Mouse (Mus musculus): ENCODE data around the gene Olfr1056.
"Not testable (repeated sequence)": the region's sequence is repeated elsewhere in the genome, so short reads cannot be mapped to it uniquely, and the experiment has no call there.

Gene Olfr1056

DNA sequence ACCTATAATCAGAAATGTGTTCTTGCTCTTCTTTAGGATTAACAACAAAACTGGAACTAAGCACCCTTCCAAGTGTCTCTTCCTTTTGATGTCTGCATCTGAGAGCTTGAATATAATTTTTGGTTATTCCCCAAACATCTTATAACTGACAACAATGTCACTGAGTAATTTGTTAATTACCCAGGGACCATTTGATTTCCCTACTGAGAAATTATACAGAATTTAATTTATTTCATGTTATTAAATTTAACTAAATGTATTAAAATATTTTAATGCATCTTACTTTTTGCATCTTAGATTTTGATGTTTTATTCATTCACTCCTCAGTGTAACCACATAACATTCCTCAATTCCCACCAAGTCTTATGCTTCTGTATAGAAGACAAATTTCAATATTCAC lies at the start of gene Olfr1056:
Gene Olfr1056 (minus strand): TSS at position 101 of the 400 bp plus-strand sequence.
- DNase-seq (ENCODE audit: low spot score): no peak

DNA sequence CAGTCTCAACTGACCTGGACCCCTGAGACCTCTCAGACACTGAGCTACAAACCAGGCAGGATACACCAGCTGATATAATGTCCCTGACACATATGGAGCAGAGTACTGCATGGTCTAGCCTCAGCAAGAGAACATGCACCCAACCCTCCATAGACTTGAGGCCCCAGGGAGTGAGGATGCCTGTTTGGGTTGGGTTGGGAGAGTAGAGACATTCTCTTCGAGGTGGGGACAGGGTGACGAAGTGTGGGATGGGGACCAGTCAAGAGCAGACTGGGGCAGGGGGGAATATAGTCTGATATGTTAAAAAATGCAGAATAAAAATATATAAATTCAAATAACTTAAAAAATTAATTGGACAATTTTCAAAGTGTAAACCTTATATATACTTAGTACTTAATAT lies 32.8 kb upstream of the Olfr1056 start:
- no peak for DNase-seq (ENCODE audit: low spot score)

DNA sequence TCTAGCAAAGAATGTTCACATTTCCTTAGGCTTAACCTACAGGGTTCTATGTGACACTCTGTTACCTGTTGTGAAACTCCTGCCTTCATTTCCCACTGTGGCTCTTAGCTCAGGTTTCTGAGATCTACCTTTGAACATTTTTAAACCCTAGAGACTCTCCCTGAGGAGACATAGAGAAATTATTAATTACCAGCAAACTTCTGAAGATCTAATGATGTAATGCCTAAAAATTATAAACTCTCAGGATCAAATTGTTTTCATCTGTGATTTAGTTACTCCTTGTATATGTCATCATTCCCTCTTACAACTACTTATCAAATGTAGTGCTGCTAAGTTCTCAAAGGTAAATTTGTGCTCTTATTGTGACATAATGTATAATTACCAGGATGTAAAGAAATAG lies 26.2 kb upstream of the Olfr1056 start, which contains the start of gene Olfr1058:
Gene Olfr1058 (minus strand): TSS at position 101 of the 400 bp plus-strand sequence.
- not testable (repeated sequence) for DNase-seq (ENCODE audit: low spot score)

DNA sequence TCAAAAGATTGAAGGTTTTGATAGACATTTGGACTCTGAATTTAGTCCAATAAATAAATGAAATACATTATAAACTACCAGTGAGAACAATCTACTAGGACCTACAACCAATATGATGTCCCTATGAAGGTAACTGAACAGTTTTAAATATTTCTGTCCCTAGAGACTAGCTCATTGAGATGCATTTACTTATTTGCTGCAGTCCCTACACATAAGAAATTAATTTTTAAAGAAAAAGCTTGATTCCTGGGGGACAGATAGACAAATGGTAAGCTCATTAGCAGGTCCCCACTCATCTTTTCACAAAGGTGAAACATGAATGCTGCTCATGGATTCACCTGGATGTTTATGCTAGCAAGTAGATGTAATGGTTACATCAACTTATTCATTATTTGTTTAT lies 16.0 kb upstream of the Olfr1056 start, which contains the start of gene Olfr1057:
Gene Olfr1057 (minus strand): TSS at position 101 of the 400 bp plus-strand sequence.
- no peak for DNase-seq (ENCODE audit: low spot score)

DNA sequence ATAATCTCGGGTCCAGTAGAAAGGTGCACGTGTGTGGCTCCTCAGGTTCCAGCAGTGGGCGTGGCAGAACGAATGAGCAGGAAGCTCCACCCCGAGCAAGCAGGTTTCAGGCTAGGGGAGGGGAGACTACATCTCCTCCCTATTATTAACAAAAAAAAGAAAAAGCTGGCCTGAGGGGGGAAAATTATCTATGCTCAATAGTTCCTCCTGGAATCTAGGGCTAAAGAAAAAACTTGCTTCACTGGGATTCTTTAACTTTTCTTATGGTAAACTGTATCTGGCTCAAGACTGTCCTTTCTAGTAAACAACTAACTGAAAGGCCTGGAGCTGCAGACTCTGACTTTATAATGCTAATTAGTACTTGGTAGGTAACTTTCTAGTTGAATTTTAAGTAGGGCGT lies 4.1 kb upstream of the Olfr1056 start:
- not testable (repeated sequence) for DNase-seq (ENCODE audit: low spot score)

DNA sequence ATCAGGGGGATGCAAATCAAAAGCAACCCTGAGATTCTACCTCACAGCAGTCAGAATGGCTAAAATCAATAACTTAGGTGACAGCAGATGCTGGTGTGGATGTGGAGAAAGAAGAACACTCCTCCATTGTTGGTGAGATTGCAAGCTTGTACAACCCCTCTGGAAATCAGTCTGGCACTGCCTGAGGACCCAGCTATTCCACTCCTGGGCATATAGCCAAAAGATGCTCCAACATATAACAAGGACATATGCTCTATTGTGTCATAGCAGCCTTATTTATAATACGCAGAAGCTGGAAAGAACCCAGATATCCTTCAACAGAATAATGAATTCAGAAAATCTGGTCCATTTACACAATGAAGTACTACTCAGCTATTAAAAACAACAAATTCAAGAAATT lies 10.5 kb downstream of the Olfr1056 start:
- DNase-seq (ENCODE audit: low spot score): not testable (repeated sequence)

DNA sequence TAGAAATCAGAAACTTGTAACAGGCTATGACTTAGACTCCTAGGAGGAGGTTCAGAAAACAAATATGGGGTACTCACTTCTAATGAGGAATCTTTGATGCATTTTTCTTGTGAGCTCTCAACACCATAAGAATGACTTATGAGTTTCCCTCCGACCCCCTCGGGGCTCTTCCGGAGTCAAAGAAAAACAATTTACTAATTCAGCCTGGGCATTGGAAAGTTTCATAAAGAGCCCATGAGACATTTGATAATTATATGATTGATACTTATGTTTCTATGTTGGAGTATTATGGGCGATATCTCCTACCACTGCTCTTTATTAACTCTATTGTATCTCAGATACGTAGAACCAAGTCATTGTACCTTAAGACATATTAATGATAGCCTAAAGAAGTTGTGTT lies 12.1 kb downstream of the Olfr1056 start, which contains the start of gene Olfr1055:
Gene Olfr1055 (minus strand): TSS at position 101 of the 400 bp plus-strand sequence.
- DNase-seq (ENCODE audit: low spot score): no peak

DNA sequence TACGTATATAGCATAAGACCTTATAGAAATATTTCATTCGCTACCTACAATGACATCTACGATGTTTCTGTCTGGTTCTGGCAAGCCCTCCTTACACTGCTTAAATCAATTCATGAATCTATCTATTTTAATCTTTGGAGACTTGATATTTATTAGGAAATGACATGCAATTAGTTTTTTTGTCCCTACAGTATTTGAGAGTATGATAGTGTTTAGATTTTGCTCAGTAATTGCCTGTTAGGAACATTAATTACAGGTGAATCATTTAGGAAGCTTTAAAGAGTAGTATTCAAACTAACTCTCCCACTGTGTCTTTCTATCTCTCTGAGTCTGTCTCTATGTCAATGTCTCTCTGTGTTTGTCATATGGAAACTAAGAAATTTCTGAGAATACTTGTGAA lies 26.9 kb downstream of the Olfr1056 start, which contains the start of gene Olfr1054:
Gene Olfr1054 (minus strand): TSS at position 101 of the 400 bp plus-strand sequence.
- no peak for DNase-seq (ENCODE audit: low spot score)

DNA sequence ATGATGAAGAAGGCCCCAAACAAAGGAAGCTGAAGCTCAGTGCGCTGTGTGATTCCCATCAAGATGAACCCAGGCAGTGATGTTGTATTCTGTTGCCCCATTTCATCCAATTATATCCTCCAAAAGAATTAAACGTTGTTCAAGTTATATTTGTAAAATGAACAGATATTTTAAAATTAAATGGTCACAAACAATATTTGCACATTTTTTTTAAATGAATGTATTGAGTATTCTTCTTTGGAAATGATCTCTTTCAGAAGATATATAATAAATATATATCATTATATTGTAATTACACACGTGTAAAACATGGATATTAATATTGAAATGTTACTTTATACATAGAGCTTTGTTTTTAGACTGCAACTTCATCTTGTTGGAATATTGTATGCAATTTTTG lies 47.1 kb downstream of the Olfr1056 start, which contains the start of gene Olfr1053:
Gene Olfr1053 (minus strand): TSS at position 101 of the 400 bp plus-strand sequence.
- no peak for DNase-seq (ENCODE audit: low spot score)
